Mouse (Mus musculus): ENCODE results near the gene Stat4. TPM values are rescaled to one million over a fixed set of nuclear protein-coding genes. Genes with fewer than 3 reads are reported as not detected.
A peak's percentile ranks its signal among the peaks of the same experiment; 100 is the strongest.

The Stat4 gene
- polyA plus RNA-seq, 1 experiment from 2014 or later, result 2.6 TPM

DNA sequence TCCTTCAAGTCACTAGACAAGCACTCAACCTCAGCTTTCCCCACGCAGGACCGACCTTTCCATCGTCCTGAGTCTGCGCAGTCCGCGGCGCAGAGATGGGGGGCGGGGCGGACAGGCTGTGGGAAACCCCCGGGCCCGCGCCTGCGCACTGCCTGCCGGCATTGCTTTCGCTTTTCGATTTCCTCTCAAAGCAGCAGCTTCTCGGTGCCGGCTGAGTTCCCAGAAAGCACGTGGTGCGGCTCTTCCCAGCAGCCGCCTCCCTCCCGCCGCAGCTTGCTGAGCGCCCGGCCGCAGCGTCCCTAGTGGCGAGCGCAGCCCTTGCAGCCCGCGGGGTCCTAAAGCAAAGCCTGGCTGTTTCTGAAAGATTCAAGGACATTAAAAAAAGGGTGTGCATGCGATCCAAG is 126.7 kb downstream of the Stat4 start:
- no peaks in the 10 kb centered on the region for H3K36me3 ChIP-seq
- H3K4me2 ChIP-seq, result peak overlapping the region; percentile 53
- peak overlapping the region; percentile 36 for H3K4me3 ChIP-seq (replicated peaks)
- peak overlapping the region; percentile 69 for H3K27ac ChIP-seq
- no peaks in the 10 kb centered on the region for H3K27me3 ChIP-seq (replicated peaks)
- no peaks in the 10 kb centered on the region for H3K4me1 ChIP-seq
- H3K9ac ChIP-seq, result no peak overlapping the region
- ATAC-seq (ENCODE audit: insufficient read depth, low FRiP score, low read depth), result peak; percentile 96
- under 1% methylated on average over 32 of the region's 32 CpGs for WGBS
- H3K9me3 ChIP-seq, result no peaks in the 10 kb centered on the region

DNA sequence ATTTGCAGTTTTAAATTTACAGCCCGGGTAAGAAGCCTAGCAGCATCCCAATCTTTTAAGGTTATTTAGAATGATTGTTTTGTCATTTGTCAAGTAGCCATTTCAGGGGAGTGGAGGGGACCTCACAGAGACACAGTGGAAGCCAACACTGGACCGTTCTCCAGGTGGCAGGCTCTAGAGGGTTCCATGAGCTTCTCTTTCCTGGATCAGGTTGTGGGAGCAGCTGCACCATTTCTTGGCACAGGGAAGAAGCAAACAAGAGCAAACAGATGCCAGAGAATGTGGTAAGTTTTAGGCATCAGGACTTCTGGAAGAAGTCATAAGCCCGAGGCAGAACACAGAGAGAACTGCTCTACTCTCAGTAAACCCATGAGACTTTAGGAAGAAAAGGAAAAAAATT is 129.5 kb downstream of the Stat4 start:
- no peak overlapping the region for H3K4me2 ChIP-seq
- 65% methylated on average over 3 of the region's 3 CpGs for WGBS
- no peak for ATAC-seq (ENCODE audit: insufficient read depth, low FRiP score, low read depth)

DNA sequence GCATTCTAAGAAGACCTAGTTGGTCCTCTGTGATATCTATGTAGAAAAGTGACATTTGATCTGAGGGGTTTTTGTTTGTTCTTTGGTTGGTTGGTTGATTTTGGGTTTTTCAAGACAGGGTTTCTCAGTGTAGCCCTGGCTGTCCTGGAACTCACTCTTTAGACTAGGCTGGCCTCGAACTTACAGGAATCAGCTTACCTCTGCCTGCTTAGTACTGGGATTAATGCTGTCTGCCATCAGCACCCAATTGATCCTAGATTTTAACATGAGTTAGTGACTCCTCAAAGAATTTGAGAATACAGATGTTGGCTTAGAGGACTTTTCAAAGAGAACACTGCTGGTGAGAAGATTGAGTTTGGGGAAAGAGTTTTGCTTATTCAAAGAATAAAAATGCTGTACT is 130.8 kb downstream of the Stat4 start:
- H3K9ac ChIP-seq, result no peak overlapping the region
- ATAC-seq (ENCODE audit: insufficient read depth, low FRiP score, low read depth), result no peak
- H3K4me3 ChIP-seq (replicated peaks), result no peak overlapping the region
- no peaks in the 10 kb centered on the region for H3K27me3 ChIP-seq (replicated peaks)
- no peak overlapping the region for H3K4me2 ChIP-seq
- H3K9me3 ChIP-seq, result no peaks in the 10 kb centered on the region
- 83% methylated on average over 1 of the region's 1 CpGs for WGBS
- no peak overlapping the region for H3K27ac ChIP-seq
- H3K36me3 ChIP-seq, result no peaks in the 10 kb centered on the region
- H3K4me1 ChIP-seq, result peaks cover 5% of the 10 kb centered on the region; the same call in 1 of the 2 replicates

More for the DNA sequence above, 129.5 kb downstream of the Stat4 start:
- Histone ChIP-seq H3K9me3 (no peaks in the 10 kb centered on the region), H3K4me3 (replicated peaks) (no peak overlapping the region), H3K9ac (no peak overlapping the region), H3K27ac (no peak overlapping the region), H3K27me3 (replicated peaks) (no peaks in the 10 kb centered on the region), H3K36me3 (no peaks in the 10 kb centered on the region), H3K4me1 (peaks cover 5% of the 10 kb centered on the region; the same call in 1 of the 2 replicates)

DNA sequence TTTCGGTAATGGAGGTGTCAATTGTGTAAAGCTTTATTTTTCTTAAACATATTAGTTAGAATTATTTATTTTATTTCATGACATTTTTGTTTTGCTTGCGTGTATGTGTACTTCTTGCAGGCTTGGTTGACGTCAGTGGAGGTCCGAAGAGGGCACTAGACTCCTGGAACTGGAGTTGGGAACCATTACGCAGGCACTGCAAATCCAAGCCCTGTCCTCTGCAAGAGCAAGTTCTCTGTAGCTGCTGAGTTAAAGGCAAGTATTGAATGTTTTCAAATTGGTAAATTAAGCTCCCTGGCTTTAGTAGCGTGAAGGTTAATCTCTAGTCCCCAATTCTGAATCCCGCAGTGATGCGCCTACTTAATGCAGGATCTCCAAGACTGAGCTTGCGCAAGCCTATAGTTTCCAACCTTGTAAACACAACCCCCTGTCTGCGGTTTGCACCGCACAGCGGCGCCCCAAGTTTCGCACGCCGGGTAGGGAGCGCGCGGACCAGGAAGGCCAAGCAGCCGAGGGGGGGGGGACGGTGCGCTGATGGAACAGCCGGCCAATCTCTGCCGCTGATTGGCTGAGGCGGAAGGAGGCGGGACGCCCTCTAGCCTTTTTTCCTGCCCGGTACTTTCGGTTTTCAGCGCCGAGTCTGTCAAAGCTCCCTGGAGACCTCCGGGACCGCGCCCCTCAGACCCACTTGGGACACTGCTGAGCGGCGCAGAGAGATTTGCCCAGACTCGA is 132.1 kb downstream of the Stat4 start, which contains the start of gene Stat1:
TSS of gene Stat1 (plus strand) at position 581 of the 732 bp plus-strand sequence.
- Histone ChIP-seq H3K9me3 (no peaks in the 10 kb centered on the region), H3K4me3 (replicated peaks) (peak within 1 kb of the TSS; percentile 91), H3K4me1 (peaks cover 5% of the 10 kb centered on the region; the same call in 1 of the 2 replicates), H3K27me3 (replicated peaks) (no peaks in the 10 kb centered on the region), H3K9ac (peak within 1 kb of the TSS; percentile 54), H3K4me2 (peak within 1 kb of the TSS; percentile 57), H3K36me3 (no peaks in the 10 kb centered on the region), H3K27ac (peak within 1 kb of the TSS; percentile 77)
- peak; percentile 95 for ATAC-seq (ENCODE audit: insufficient read depth, low FRiP score, low read depth)
- 3% methylated on average over 37 of the region's 37 CpGs for WGBS

DNA sequence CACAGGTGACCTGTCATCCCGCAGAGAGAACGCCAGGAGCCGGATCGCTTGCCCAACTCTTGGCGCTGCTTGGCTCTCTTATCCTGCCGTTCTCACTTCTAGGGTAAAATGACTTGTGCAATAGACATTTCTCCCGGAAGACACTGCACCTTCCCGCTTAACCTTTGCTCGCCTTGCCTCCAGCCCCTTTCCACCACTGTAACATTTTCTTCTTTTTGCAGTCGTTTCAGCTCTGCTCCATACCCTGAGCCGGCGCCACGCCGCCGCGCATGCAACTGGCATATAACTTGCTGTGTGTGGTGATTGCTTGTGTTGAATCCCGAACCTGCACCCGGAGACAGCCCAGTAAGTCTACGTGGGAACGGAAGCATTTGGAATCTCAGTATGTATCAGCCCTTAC is 132.7 kb downstream of the Stat4 start:
- Histone ChIP-seq H3K4me3 (replicated peaks) (peak overlapping the region; percentile 91), H3K36me3 (no peaks in the 10 kb centered on the region), H3K4me2 (peak overlapping the region; percentile 57), H3K9me3 (no peaks in the 10 kb centered on the region), H3K9ac (peak overlapping the region; percentile 54), H3K27me3 (replicated peaks) (no peaks in the 10 kb centered on the region), H3K27ac (peak overlapping the region; percentile 50; the same call in 1 of the 2 replicates), H3K4me1 (peaks cover 5% of the 10 kb centered on the region; the same call in 1 of the 2 replicates)
- 1% methylated on average over 20 of the region's 20 CpGs for WGBS
- 0 out of 2 replicates have a peak, but pooled peaks have one; percentile 23 for ATAC-seq (ENCODE audit: insufficient read depth, low FRiP score, low read depth)

DNA sequence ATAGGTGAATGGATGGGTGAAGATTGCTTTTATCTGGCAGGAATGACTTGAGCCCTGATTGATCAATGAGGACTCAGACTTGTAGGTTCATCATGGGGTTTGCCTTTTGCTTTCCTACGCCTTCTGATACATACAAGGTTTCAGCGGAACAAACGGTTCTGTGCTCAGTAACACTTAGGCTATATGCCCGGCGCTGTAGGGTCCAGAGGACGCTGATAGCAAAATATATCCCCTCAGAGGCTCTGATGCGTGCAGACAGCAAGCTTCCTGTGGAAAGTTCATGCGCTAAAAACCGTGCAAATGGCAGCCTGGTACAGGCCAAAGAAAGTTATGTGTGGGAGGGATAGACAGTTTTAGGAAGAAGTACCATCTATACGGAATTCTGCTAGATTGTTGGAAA is 133.2 kb downstream of the Stat4 start:
- H3K9ac ChIP-seq, result no peak overlapping the region
- 30% methylated on average over 10 of the region's 10 CpGs for WGBS
- peak overlapping the region; percentile 57 for H3K4me2 ChIP-seq
- H3K36me3 ChIP-seq, result no peaks in the 10 kb centered on the region
- peak overlapping the region; percentile 91 for H3K4me3 ChIP-seq (replicated peaks)
- H3K27ac ChIP-seq, result no peak overlapping the region
- H3K27me3 ChIP-seq (replicated peaks), result no peaks in the 10 kb centered on the region
- no peaks in the 10 kb centered on the region for H3K9me3 ChIP-seq
- ATAC-seq (ENCODE audit: insufficient read depth, low FRiP score, low read depth), result no peak
- H3K4me1 ChIP-seq, result peaks cover 5% of the 10 kb centered on the region; the same call in 1 of the 2 replicates

DNA sequence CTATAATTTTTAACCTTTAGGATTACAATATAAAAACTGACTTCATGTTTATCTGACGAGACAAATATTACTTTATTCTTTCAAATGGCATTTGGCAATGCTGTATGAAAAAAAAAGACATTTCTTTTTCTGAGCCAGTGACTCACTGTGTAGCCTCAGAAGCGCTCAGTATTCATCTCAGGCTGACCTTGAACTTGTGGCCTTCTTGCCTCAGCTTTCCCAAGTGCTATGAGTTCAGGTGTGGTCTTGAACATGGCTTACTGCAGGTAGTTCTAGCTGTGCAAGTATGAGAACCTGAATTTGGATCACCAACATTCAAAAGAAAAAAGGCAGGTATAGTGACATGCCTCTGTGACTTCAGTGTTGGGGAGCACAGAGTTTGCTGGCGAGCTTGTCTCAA is 134.1 kb downstream of the Stat4 start:
- Histone ChIP-seq H3K9me3 (no peaks in the 10 kb centered on the region), H3K4me1 (peaks cover 5% of the 10 kb centered on the region; the same call in 1 of the 2 replicates), H3K4me2 (no peak overlapping the region), H3K4me3 (replicated peaks) (no peak overlapping the region), H3K9ac (no peak overlapping the region), H3K27me3 (replicated peaks) (no peaks in the 10 kb centered on the region), H3K36me3 (no peaks in the 10 kb centered on the region), H3K27ac (no peak overlapping the region)
- 91% methylated on average over 3 of the region's 3 CpGs for WGBS
- ATAC-seq (ENCODE audit: insufficient read depth, low FRiP score, low read depth), result no peak

DNA sequence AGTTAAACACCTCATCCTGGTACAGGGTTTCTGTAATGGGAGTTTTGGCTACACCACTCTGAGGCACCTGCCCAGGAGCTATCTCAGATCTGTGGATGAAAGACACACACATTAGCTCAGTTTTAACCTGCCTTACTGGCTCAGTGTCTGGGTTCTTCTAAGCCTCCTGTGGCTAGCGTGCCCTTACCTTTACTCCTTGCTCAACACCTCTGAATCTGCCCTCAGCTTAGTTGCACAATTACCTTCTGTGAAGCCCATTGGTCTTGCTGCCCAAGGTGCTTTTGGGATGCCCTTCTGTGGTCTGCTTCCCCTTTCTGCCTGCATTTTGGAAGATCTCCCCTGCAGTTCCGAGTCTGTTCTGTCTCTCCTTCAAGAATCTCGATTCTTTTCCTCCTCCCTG is 137.9 kb downstream of the Stat4 start:
- ATAC-seq (ENCODE audit: insufficient read depth, low FRiP score, low read depth), result no peak
- Histone ChIP-seq H3K4me1 (peaks cover 5% of the 10 kb centered on the region; the same call in 1 of the 2 replicates), H3K27ac (no peak overlapping the region), H3K9ac (no peak overlapping the region), H3K27me3 (replicated peaks) (no peaks in the 10 kb centered on the region), H3K4me2 (no peak overlapping the region), H3K9me3 (no peaks in the 10 kb centered on the region), H3K4me3 (replicated peaks) (no peak overlapping the region), H3K36me3 (peaks cover 3% of the 10 kb centered on the region; the same call in 1 of the 2 replicates)
- WGBS, result 59% methylated on average over 3 of the region's 3 CpGs

DNA sequence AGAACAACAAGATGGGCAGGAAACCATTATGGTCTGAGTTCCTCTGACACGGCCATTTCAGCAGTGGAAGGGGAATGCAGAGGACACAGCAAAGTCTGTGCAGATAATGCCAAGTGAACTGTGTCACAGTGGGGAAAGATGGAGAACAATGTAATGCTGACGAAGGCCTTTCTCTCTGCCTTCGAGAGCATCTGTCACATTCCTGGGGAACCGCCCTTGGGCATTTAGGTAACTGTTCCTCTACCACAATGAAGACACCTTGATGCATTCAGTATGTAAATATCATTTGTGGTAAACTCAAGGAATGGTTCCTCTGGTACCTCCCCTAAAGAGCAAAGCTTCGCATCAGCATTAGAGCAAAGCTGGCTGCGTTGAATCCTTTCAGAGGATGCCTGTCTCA is 140.4 kb downstream of the Stat4 start:
- H3K4me2 ChIP-seq, result no peak overlapping the region
- ATAC-seq (ENCODE audit: insufficient read depth, low FRiP score, low read depth), result no peak
- no peak overlapping the region for H3K27ac ChIP-seq
- H3K4me3 ChIP-seq (replicated peaks), result no peak overlapping the region
- H3K36me3 ChIP-seq, result peaks cover 6% of the 10 kb centered on the region; the same call in 1 of the 2 replicates
- H3K4me1 ChIP-seq, result no peaks in the 10 kb centered on the region
- no peaks in the 10 kb centered on the region for H3K9me3 ChIP-seq
- 94% methylated on average over 6 of the region's 6 CpGs for WGBS
- H3K27me3 ChIP-seq (replicated peaks), result no peaks in the 10 kb centered on the region
- no peak overlapping the region for H3K9ac ChIP-seq

DNA sequence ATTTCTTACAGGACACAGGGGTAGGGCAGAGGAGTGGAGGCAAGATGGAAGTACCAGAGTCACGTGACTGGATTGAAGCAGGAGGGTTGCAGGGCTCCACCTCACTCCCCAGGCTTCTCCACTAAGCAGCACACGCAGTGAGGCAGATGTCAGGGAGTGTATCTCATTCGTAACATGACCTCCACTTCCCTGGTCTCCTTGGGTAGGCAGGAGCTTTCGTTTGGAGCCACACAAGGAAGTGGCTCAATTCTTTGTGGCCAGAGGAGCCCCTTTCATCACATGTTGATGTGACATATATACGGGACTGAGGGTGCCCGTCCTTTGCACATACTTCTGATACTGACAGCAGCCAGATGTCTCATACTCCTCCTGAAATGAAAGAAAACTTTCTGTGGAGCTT is 142.8 kb downstream of the Stat4 start:
- Histone ChIP-seq H3K4me2 (no peak overlapping the region), H3K27me3 (replicated peaks) (no peaks in the 10 kb centered on the region), H3K9me3 (no peaks in the 10 kb centered on the region), H3K36me3 (peaks cover 6% of the 10 kb centered on the region; the same call in 1 of the 2 replicates), H3K4me3 (replicated peaks) (no peak overlapping the region), H3K27ac (no peak overlapping the region), H3K9ac (no peak overlapping the region), H3K4me1 (no peaks in the 10 kb centered on the region)
- ATAC-seq (ENCODE audit: insufficient read depth, low FRiP score, low read depth), result no peak
- 58% methylated on average over 6 of the region's 6 CpGs for WGBS

DNA sequence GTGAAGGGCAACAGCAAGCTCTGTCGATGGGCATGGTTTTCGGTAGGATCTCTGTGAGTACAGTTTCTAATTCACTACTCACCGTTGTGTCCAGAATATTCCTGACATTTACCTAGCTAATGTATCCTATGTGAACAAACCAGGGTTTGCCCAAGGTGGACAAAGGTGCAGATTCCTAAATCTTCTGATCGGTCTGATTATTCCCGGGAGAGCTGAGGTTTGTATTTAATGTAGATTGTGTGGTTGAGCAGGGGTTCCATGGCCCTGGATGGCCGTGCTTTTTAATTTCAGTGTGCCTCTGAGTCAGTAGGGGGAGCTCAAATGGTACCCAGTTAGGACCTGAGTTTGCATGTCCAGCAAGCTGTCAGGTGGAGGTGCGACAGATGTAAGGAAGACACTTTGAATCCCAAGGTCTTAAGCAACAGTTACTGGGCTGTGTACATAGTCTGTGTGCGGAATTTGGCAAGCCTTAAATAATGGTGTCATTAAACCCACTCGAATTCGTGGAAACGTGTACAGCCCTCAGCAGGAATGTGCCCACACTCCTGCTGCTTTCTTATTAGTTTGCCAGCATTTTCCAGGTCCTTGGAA is 144.9 kb downstream of the Stat4 start:
- Histone ChIP-seq H3K4me3 (replicated peaks) (no peak overlapping the region), H3K27me3 (replicated peaks) (no peaks in the 10 kb centered on the region), H3K4me1 (no peaks in the 10 kb centered on the region), H3K4me2 (no peak overlapping the region), H3K9me3 (no peaks in the 10 kb centered on the region), H3K27ac (no peak overlapping the region), H3K9ac (no peak overlapping the region), H3K36me3 (peaks cover 6% of the 10 kb centered on the region; the same call in 1 of the 2 replicates)
- WGBS, result 79% methylated on average over 11 of the region's 11 CpGs
- no peak for ATAC-seq (ENCODE audit: insufficient read depth, low FRiP score, low read depth)

DNA sequence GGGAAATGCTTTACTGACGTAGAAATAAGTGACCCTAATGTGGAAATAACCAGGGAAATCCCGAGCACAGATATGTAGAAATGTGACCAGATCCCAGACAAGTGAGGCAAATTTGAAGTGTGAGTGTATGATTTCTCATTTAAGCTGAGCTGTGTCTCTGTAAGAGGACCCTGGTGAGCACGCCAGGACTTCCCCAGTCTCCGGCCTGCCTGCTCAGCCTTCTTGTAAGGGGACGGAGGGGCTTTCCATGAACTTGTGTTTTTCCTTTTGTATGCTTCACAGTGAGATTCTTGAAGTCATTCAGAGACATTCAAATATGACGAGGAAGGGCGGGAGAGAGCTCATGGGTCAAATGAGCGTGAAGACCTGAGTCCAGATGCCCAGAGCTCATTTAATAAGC is 146.3 kb downstream of the Stat4 start:
- Histone ChIP-seq H3K27ac (no peak overlapping the region), H3K36me3 (0 out of 2 replicates have a peak, but pooled peaks cover 6% of the 10 kb centered on the region), H3K9ac (no peak overlapping the region), H3K4me2 (no peak overlapping the region), H3K4me1 (no peaks in the 10 kb centered on the region), H3K9me3 (no peaks in the 10 kb centered on the region), H3K27me3 (replicated peaks) (no peaks in the 10 kb centered on the region), H3K4me3 (replicated peaks) (no peak overlapping the region)
- WGBS, result 90% methylated on average over 8 of the region's 8 CpGs
- no peak for ATAC-seq (ENCODE audit: insufficient read depth, low FRiP score, low read depth)

Measured in stomach, embryonic 15.5 days (tissue).